Mouse (Mus musculus): ENCODE measurements at regions not wholly inside any gene's neighbourhood (a gene's known extent, or its start where the extent isn't known, plus 50 kb on each side); places are given as distances from the start of the nearest gene placed in this dataset.

GRCm38 (mm10) chr1:106086687-106087086, 84.9 kb upstream of the Phlpp1 start:
- DNase-seq (ENCODE audit: extremely low spot score in 1 of 2, low spot score in 1 of 2): no peak

- DNase-seq (ENCODE audit: extremely low spot score in 1 of 2, low spot score in 1 of 2): no peak
Observed at GRCm38 (mm10) chr1:106092909-106093557, 78.5 kb upstream of the Phlpp1 start.

GRCm38 (mm10) chr1:106093813-106094212, 77.7 kb upstream of the Phlpp1 start:
- DNase-seq (ENCODE audit: extremely low spot score in 1 of 2, low spot score in 1 of 2): no peak

GRCm38 (mm10) chr1:106096324-106096723, 75.2 kb upstream of the Phlpp1 start:
- peak in 1 of 2 experiments; percentile 48 for DNase-seq (ENCODE audit: extremely low spot score in 1 of 2, low spot score in 1 of 2)

GRCm38 (mm10) chr1:106097177-106097576, 74.4 kb upstream of the Phlpp1 start:
- DNase-seq (ENCODE audit: extremely low spot score in 1 of 2, low spot score in 1 of 2): no peak

GRCm38 (mm10) chr1:106100611-106101010, 70.9 kb upstream of the Phlpp1 start:
- no peak for DNase-seq (ENCODE audit: extremely low spot score in 1 of 2, low spot score in 1 of 2)

GRCm38 (mm10) chr1:106102537-106102936, 69.0 kb upstream of the Phlpp1 start:
- DNase-seq (ENCODE audit: extremely low spot score in 1 of 2, low spot score in 1 of 2): no peak

- no peak for DNase-seq (ENCODE audit: extremely low spot score in 1 of 2, low spot score in 1 of 2)
Observed at GRCm38 (mm10) chr1:106109081-106109480, 62.5 kb upstream of the Phlpp1 start.
